Mouse (Mus musculus): ENCODE measurements around the gene Dph7. TPM values are rescaled to one million over a fixed set of nuclear protein-coding genes. Genes with fewer than 3 reads are reported as not detected.

The Dph7 gene
- polyA plus RNA-seq, 1 experiment from 2014 or later: 22.1 TPM

Small RNA genes within 50 kb of the gene (microRNA-seq; reads per million reads assigned to microRNA genes)
- not detected for gene Gm22875

Other genes with a start within 250 kb of the Dph7 start
- 0.90 and 0.99 TPM in 2 replicates for gene Cacna1b, start 199.2 kb upstream of the Dph7 start, polyA plus RNA-seq (2015; fragmentation: Nextera tagmentation; extraction: Ambion mirVana)
- gene Ehmt1, start 42.8 kb upstream of the Dph7 start, polyA plus RNA-seq (2015; fragmentation: Nextera tagmentation; extraction: Ambion mirVana): 66.6 and 67.6 TPM in 2 replicates
- gene Arrdc1, start 27.1 kb upstream of the Dph7 start, polyA plus RNA-seq (2015; fragmentation: Nextera tagmentation; extraction: Ambion mirVana): 105 and 120 TPM in 2 replicates
- gene Zmynd19, start 12.6 kb upstream of the Dph7 start, polyA plus RNA-seq (2015; fragmentation: Nextera tagmentation; extraction: Ambion mirVana): 1.9 and 2.3 TPM in 2 replicates
- gene Mrpl41, start 12.7 kb downstream of the Dph7 start, polyA plus RNA-seq (2015; fragmentation: Nextera tagmentation; extraction: Ambion mirVana): 112 and 119 TPM in 2 replicates
- 9.1 and 9.5 TPM in 2 replicates for gene Pnpla7, start 13.6 kb downstream of the Dph7 start, polyA plus RNA-seq (2015; fragmentation: Nextera tagmentation; extraction: Ambion mirVana)
- gene Nsmf, start 92.0 kb downstream of the Dph7 start, polyA plus RNA-seq (2015; fragmentation: Nextera tagmentation; extraction: Ambion mirVana): 57.2 and 62.0 TPM in 2 replicates
- gene Entpd8, start 117.9 kb downstream of the Dph7 start, polyA plus RNA-seq (2015; fragmentation: Nextera tagmentation; extraction: Ambion mirVana): 2.5 and 2.6 TPM in 2 replicates
- gene Noxa1, start 132.7 kb downstream of the Dph7 start, polyA plus RNA-seq (2015; fragmentation: Nextera tagmentation; extraction: Ambion mirVana): 8.1 and 8.8 TPM in 2 replicates
- 9.9 and 11.0 TPM in 2 replicates for gene Nrarp, start 218.4 kb downstream of the Dph7 start, polyA plus RNA-seq (2015; fragmentation: Nextera tagmentation; extraction: Ambion mirVana)
- gene Tor4a, start 234.5 kb downstream of the Dph7 start, polyA plus RNA-seq (2015; fragmentation: Nextera tagmentation; extraction: Ambion mirVana): 16.8 and 19.2 TPM in 2 replicates
- 102 and 109 TPM in 2 replicates for gene Nelfb, start 249.1 kb downstream of the Dph7 start, polyA plus RNA-seq (2015; fragmentation: Nextera tagmentation; extraction: Ambion mirVana)

All from stomach, embryonic 16.5 days (tissue).